Mouse (Mus musculus) MEL (cell line): ENCODE measurements around the gene Atp6v0b. TPM values are rescaled to one million over a fixed set of nuclear protein-coding genes. Genes with fewer than 3 reads are reported as not detected.

ENCODE experiments used
- DNase-seq: peaks from one replicate; pipeline ENCODE4 v3.0.0; 2011; ENCODE audit warnings: low read depth, low spot score
- H3K27ac ChIP-seq: 2 replicates; pipeline ENCODE4 v1.5.1; 2012; ENCODE audit warnings: low read depth, mild to moderate bottlenecking, control low read depth, low read length, moderate library complexity; ENCODE audit not compliant: control insufficient read depth
- H3K27me3 ChIP-seq, 2 experiments: fragments of 150-350 bp in 1 of 2; sonication (generic) in 1 of 2; 2 replicates each; pipeline ENCODE4 v1.6.1; 2012; ENCODE audit warnings: low read length in 2 of 2, mild to moderate bottlenecking in 2 of 2, improper control_type of control experiment in 1 of 2, moderate library complexity in 1 of 2; ENCODE audit not compliant: insufficient read depth in 2 of 2, control insufficient read depth in 1 of 2
- H3K36me3 ChIP-seq, 2 experiments: 2 replicates each; pipeline ENCODE4 v1.6.1; 2012 to 2014; ENCODE audit warnings: low read length in 2 of 2, improper control_type of control experiment in 1 of 2, inconsistent platforms in 1 of 2, mild to moderate bottlenecking in 1 of 2; ENCODE audit not compliant: insufficient read depth in 2 of 2, control insufficient read depth in 1 of 2
- H3K4me1 ChIP-seq, 2 experiments: fragments of 150-350 bp in 1 of 2; sonication (generic) in 1 of 2; 2 replicates each; pipeline ENCODE4 v1.6.1; 2012; ENCODE audit warnings: low read length in 2 of 2, improper control_type of control experiment in 1 of 2, mild to moderate bottlenecking in 1 of 2; ENCODE audit not compliant: insufficient read depth in 2 of 2, control insufficient read depth in 1 of 2
- H3K4me3 ChIP-seq, 2 experiments: fragments of 150-350 bp in 1 of 2; sonication (generic) in 1 of 2; 2 replicates each; pipeline ENCODE4 v1.5.1; 2012; ENCODE audit warnings: low read depth in 2 of 2, low read length in 2 of 2, mild to moderate bottlenecking in 2 of 2, moderate library complexity in 2 of 2, control low read depth in 1 of 2, improper control_type of control experiment in 1 of 2; ENCODE audit not compliant: control insufficient read depth in 1 of 2, insufficient read depth in 1 of 2
- H3K79me2 ChIP-seq: 2 replicates; pipeline ENCODE4 v1.6.1; 2012; ENCODE audit warnings: mild to moderate bottlenecking, low read length, moderate library complexity; ENCODE audit not compliant: control insufficient read depth, poor library complexity, insufficient read depth
- H3K9ac ChIP-seq: 2 replicates; pipeline ENCODE4 v1.6.1; 2012; ENCODE audit warnings: low read depth, mild to moderate bottlenecking, control low read depth, low read length, moderate library complexity; ENCODE audit not compliant: control insufficient read depth, poor library complexity, severe bottlenecking
- H3K9me3 ChIP-seq: fragments of 150-350 bp; sonication (generic); replicated peaks from 2 replicates; pipeline ENCODE4 v1.6.1; 2012; ENCODE audit warnings: mild to moderate bottlenecking, low read length, improper control_type of control experiment, moderate library complexity; ENCODE audit not compliant: insufficient read depth
- CHD1 ChIP-seq: IDR thresholded peaks from 2 replicates; pipeline ENCODE4 v1.6.1; 2012; ENCODE audit warnings: low read depth, mild to moderate bottlenecking, inconsistent platforms, low read length, improper control_type of control experiment
- EP300 ChIP-seq, 2 experiments: IDR thresholded peaks; 2 replicates each; pipeline ENCODE4 v1.6.1; 2011; ENCODE audit warnings: improper control_type of control experiment in 2 of 2, low read length in 2 of 2, low read depth in 1 of 2, mild to moderate bottlenecking in 1 of 2
- GABPA ChIP-seq: IDR thresholded peaks from 2 replicates; pipeline ENCODE4 v1.6.1; 2012; ENCODE audit warnings: low read depth, mild to moderate bottlenecking, inconsistent platforms, low read length, improper control_type of control experiment, moderate library complexity
- KAT2A ChIP-seq: conservative IDR thresholded peaks from 2 replicates; pipeline ENCODE4 v1.6.1; 2012; ENCODE audit warnings: low read depth, low read length, improper control_type of control experiment, inconsistent platforms
- MXI1 ChIP-seq: IDR thresholded peaks from 2 replicates; pipeline ENCODE4 v1.6.1; 2011; ENCODE audit warnings: mild to moderate bottlenecking, low read depth, low read length, improper control_type of control experiment
- MYB ChIP-seq: IDR thresholded peaks from 2 replicates; pipeline ENCODE4 v1.6.1; 2011; ENCODE audit warnings: mild to moderate bottlenecking, low read depth, low read length, improper control_type of control experiment
- NELFE ChIP-seq: IDR thresholded peaks from 2 replicates; pipeline ENCODE4 v1.6.1; 2011; ENCODE audit warnings: low read depth, low read length, improper control_type of control experiment
- POLR2A ChIP-seq, 2 experiments: IDR thresholded peaks; 2 replicates each; pipeline ENCODE4 v1.6.1; 2011 to 2012; ENCODE audit warnings: low read length in 2 of 2, mild to moderate bottlenecking in 2 of 2, control low read depth in 1 of 2, improper control_type of control experiment in 1 of 2, low read depth in 1 of 2, moderate library complexity in 1 of 2; ENCODE audit not compliant: control insufficient read depth in 1 of 2, insufficient read depth in 1 of 2, poor library complexity in 1 of 2
- POLR2AphosphoS5 ChIP-seq: IDR thresholded peaks from 2 replicates; pipeline ENCODE4 v1.6.1; 2012; ENCODE audit warnings: low read depth, borderline replicate concordance, mild to moderate bottlenecking, inconsistent platforms, low read length, moderate library complexity, mixed read lengths
- SIN3A ChIP-seq: IDR thresholded peaks from 2 replicates; pipeline ENCODE4 v1.6.1; 2012; ENCODE audit warnings: low read length, improper control_type of control experiment, inconsistent platforms
- TBP ChIP-seq: IDR thresholded peaks from 2 replicates; pipeline ENCODE4 v1.8.0; 2011; ENCODE audit warnings: low read depth, low read length, improper control_type of control experiment
- TCF12 ChIP-seq: IDR thresholded peaks from 2 replicates; pipeline ENCODE4 v1.6.1; 2014; ENCODE audit warnings: low read depth, mild to moderate bottlenecking, inconsistent platforms, low read length, improper control_type of control experiment, moderate library complexity
- USF1 ChIP-seq: IDR thresholded peaks from 2 replicates; pipeline ENCODE4 v1.6.1; 2014; ENCODE audit warnings: low read depth, mild to moderate bottlenecking, inconsistent platforms, low read length, improper control_type of control experiment, moderate library complexity
- ZNF384 ChIP-seq: IDR thresholded peaks from 2 replicates; pipeline ENCODE4 v1.6.1; 2012; ENCODE audit warnings: low read depth, mild to moderate bottlenecking, inconsistent platforms, low read length, improper control_type of control experiment
- polyA plus RNA-seq, 2 experiments: library from polyadenylated mRNA; stranded (reverse) in 1 of 2; unstranded in 1 of 2; fragments of >175 nt in 1 of 2; fragments of >200 nt in 1 of 2; gene quantifications; 2 replicates each; pipeline versions ENCODE4 v1.2.1 to v1.2.4; 2012; ENCODE audit warnings: low replicate concordance in 2 of 2, low read depth in 1 of 2; ENCODE audit not compliant: insufficient read length in 2 of 2, insufficient read depth in 1 of 2, missing spikeins in 1 of 2
- total RNA-seq: library from RNA; depleted of rRNA; stranded (reverse); fragments of 300-350 nt; gene quantifications from 2 replicates; pipeline ENCODE4 v1.2.3, GENCODE M21; 2012

The Atp6v0b gene
- total and polyA plus RNA-seq, 3 experiments = 286 to 343 TPM; not detected in 1

DNA sequence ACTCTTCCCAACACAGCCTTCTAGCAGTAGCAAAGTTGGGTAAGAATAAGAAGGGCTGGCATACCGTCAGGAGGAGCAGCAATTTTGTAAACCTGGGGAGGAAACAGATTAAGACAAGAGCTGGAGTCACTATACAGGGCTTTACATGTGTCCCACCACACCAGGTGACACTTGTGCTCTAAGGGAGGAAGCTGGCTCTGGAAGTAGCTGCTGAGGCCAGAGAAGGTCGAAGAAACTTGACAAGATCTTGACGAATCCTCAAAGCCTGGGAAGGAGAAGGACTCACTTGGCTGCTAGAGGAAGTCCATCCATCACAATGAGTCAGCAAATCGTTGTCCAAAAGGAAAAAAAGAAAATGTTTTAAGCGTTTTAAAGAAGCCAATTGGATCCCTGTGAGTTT lies 29.3 kb upstream of the Atp6v0b start:
- H3K9ac ChIP-seq = peak overlapping the region; percentile 75
- H3K79me2 ChIP-seq = peaks cover 32% of the 10 kb centered on the region
- H3K4me3 ChIP-seq = peak overlapping the region; percentile 90 to 96
- H3K27me3 ChIP-seq = no peaks in the 10 kb centered on the region
- peaks cover 0 to 35% of the 10 kb centered on the region in 2 experiments; a peak in 2 of 4 replicates for H3K36me3 ChIP-seq
- peaks cover 14 to 40% of the 10 kb centered on the region in 2 experiments for H3K4me1 ChIP-seq
- H3K9me3 ChIP-seq = no peaks in the 10 kb centered on the region
- TF ChIP-seq TCF12 (0 out of 2 replicates have a peak, but pooled peaks have one; percentile 6), POLR2A (IDR thresholded peaks at IDR 0.05; ENCODE audit: control insufficient read depth in 1 of 2, insufficient read depth in 1 of 2, low read depth in 1 of 2, low read length in 2 of 2, poor library complexity in 1 of 2) (0 out of 4 replicates have a peak, but pooled peaks of 1 of the 2 experiments have one; percentile 32), KAT2A (no peak), USF1 (0 out of 2 replicates have a peak, but pooled peaks have one; percentile 16), EP300 (IDR thresholded peaks at IDR 0.05; ENCODE audit: low read depth in 1 of 2, low read length in 2 of 2) (peak in 1 of 2 experiments; percentile 15; a peak in 1 of 4 replicates), MYB (no peak)
- peak; percentile 70 for DNase-seq
- peak overlapping the region; percentile 80 for H3K27ac ChIP-seq

DNA sequence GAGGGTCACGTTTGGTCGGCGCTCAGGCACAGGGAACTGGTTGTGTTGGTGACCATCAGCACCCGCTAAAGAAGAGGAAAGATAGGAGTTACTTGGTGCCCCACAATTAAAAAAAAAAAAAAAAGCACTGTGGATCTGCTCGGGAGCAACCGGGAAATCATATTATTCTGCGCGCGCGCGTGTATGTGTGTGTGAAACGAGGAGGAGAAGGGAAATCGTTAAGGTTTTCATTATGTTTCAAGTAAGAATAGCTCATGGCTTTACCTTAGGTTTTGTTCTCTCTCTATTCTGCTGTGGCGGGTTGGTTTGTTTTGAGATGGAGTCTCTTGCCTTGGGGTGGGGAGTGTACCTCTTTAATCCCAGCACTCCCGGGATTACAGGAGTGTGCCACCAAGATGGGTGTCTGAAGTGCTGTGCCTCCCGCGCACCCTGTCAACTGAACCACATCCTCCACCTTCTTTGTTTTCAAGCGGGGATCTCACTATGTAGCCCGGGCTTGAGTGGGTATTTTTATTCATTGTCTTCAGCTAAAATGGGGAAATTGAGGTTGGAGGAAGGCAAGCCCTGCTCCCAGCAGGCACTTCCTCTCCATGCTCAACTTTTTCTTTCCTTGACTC lies 28.5 kb upstream of the Atp6v0b start:
- no peaks in the 10 kb centered on the region for H3K9me3 ChIP-seq
- peak; percentile 78 for DNase-seq
- H3K4me1 ChIP-seq = peaks cover 13 to 33% of the 10 kb centered on the region in 2 experiments
- TF ChIP-seq POLR2AphosphoS5 = no peak
- TF ChIP-seq MXI1 = peak; percentile 44; the same call in 1 of the 2 replicates
- peak; percentile 4; the same call in 1 of the 2 replicates for TF ChIP-seq NELFE
- 0 out of 4 replicates have a peak, but pooled peaks of 1 of the 2 experiments have one; percentile 18 for TF ChIP-seq POLR2A (IDR thresholded peaks at IDR 0.05; ENCODE audit: control insufficient read depth in 1 of 2, insufficient read depth in 1 of 2, low read depth in 1 of 2, low read length in 2 of 2, poor library complexity in 1 of 2)
- TF ChIP-seq TBP = peak; percentile 67; the same call in 1 of the 2 replicates
- no peak for TF ChIP-seq GABPA
- TF ChIP-seq CHD1 = peak; percentile 35; the same call in 1 of the 2 replicates
- TF ChIP-seq EP300 (IDR thresholded peaks at IDR 0.05; ENCODE audit: low read depth in 1 of 2, low read length in 2 of 2) = peak; percentile 16 to 45; a peak in 2 of 4 replicates
- peak; percentile 25; the same call in 1 of the 2 replicates for TF ChIP-seq SIN3A
- peak; percentile 41; the same call in 1 of the 2 replicates for TF ChIP-seq ZNF384
- H3K27me3 ChIP-seq = no peaks in the 10 kb centered on the region
- peak overlapping the region; percentile 75 for H3K9ac ChIP-seq
- H3K79me2 ChIP-seq = peaks cover 37% of the 10 kb centered on the region
- peaks cover 0 to 34% of the 10 kb centered on the region in 2 experiments; a peak in 2 of 4 replicates for H3K36me3 ChIP-seq
- peak overlapping the region; percentile 90 to 96 for H3K4me3 ChIP-seq
- peak overlapping the region; percentile 80 for H3K27ac ChIP-seq
